Mouse (Mus musculus) heart, embryonic 13.5 days (tissue): Measurements from ENCODE around the gene Dact3. TPM values are rescaled to one million over a fixed set of nuclear protein-coding genes. Genes with fewer than 3 reads are reported as not detected.

Experiments used
- ATAC-seq: fragments of 200-750 bp; cut with Nextera tagmentation; 2 replicates; pipeline ENCODE4 v1.8.0; 2017; ENCODE audit warnings: moderate TSS enrichment; ENCODE audit not compliant: insufficient number of reproducible peaks, low FRiP score, low TSS enrichment; ENCODE audit errors: extremely low read depth
- H3K27ac ChIP-seq: fragments of 300-500 bp; sonication (generic); replicated peaks from 2 replicates; pipeline ENCODE4 v1.5.1; 2015; ENCODE audit warnings: moderate library complexity, mild to moderate bottlenecking, inconsistent platforms
- H3K27me3 ChIP-seq: fragments of 300-500 bp; sonication (generic); replicated peaks from 2 replicates; pipeline ENCODE4 v1.6.1; 2015; ENCODE audit warnings: mild to moderate bottlenecking, inconsistent platforms
- H3K36me3 ChIP-seq: fragments of 300-500 bp; sonication (generic); 2 replicates; pipeline ENCODE4 v1.6.1; 2015; ENCODE audit warnings: mild to moderate bottlenecking, inconsistent platforms
- H3K4me1 ChIP-seq: fragments of 300-500 bp; sonication (generic); 2 replicates; pipeline ENCODE4 v1.6.1; 2015; ENCODE audit warnings: inconsistent platforms
- H3K4me2 ChIP-seq: fragments of 300-500 bp; sonication (generic); 2 replicates; pipeline ENCODE4 v1.6.1; 2015; ENCODE audit warnings: inconsistent platforms, mild to moderate bottlenecking, moderate library complexity
- H3K4me3 ChIP-seq: fragments of 300-500 bp; sonication (generic); 2 replicates; pipeline ENCODE4 v1.5.1; 2015; ENCODE audit warnings: moderate library complexity, mild to moderate bottlenecking, inconsistent platforms
- H3K9ac ChIP-seq: fragments of 300-500 bp; sonication (generic); 2 replicates; pipeline ENCODE4 v1.6.1; 2015; ENCODE audit warnings: inconsistent platforms, mild to moderate bottlenecking, moderate library complexity
- H3K9me3 ChIP-seq: fragments of 300-500 bp; sonication (generic); 2 replicates; pipeline ENCODE4 v1.6.1; 2016; ENCODE audit warnings: inconsistent platforms
- WGBS: fragments of 180-500 bp; shearing (Covaris S2); methylation state at CpG from one replicate; pipeline ENCODE4 v1.1.7; 2015; ENCODE audit warnings: mixed read lengths; 5-methylcytosine and 5-hydroxymethylcytosine counted together
- polyA plus RNA-seq: library from polyadenylated mRNA; unstranded; fragments of >200 nt; fragmentation: Nextera tagmentation; extraction: Ambion mirVana; gene quantifications from 2 replicates; pipeline ENCODE4 v1.2.1, GENCODE M21; 2015

Dact3 gene
- polyA plus RNA-seq, result 4.6 and 4.7 TPM in 2 replicates

GRCm38 (mm10) chr7:16875310-16875325, at the start of gene Dact3:
TSS of gene Dact3 (plus strand) at chr7:16875317.
- Histone ChIP-seq H3K36me3 (peaks cover 42% of the 10 kb centered on the region), H3K4me2 (peak within 1 kb of the TSS; percentile 87), H3K4me3 (peak within 1 kb of the TSS; percentile 88), H3K4me1 (peaks cover 45% of the 10 kb centered on the region), H3K27me3 (no peaks in the 10 kb centered on the region), H3K27ac (peak within 1 kb of the TSS; percentile 98), H3K9me3 (no peaks in the 10 kb centered on the region), H3K9ac (peak within 1 kb of the TSS; percentile 97)
- ATAC-seq, result no peak
- 0% methylated on average over 1 of the region's 1 CpGs for WGBS

GRCm38 (mm10) chr7:16825785-16826184, 49.3 kb upstream of the Dact3 start:
- H3K4me1 ChIP-seq, result peaks cover 55% of the 10 kb centered on the region
- WGBS, result 82% methylated on average over 10 of the region's 10 CpGs
- ATAC-seq, result no peak
- H3K4me2 ChIP-seq, result no peak overlapping the region
- H3K36me3 ChIP-seq, result peaks cover 82% of the 10 kb centered on the region
- no peaks in the 10 kb centered on the region for H3K9me3 ChIP-seq
- H3K27ac ChIP-seq, result no peak overlapping the region
- no peak overlapping the region for H3K4me3 ChIP-seq
- no peak overlapping the region for H3K9ac ChIP-seq
- H3K27me3 ChIP-seq, result no peaks in the 10 kb centered on the region

GRCm38 (mm10) chr7:16826571-16826970, 48.5 kb upstream of the Dact3 start:
- H3K4me3 ChIP-seq, result no peak overlapping the region
- no peak for ATAC-seq
- peak overlapping the region; percentile 61; the same call in 1 of the 2 replicates for H3K9ac ChIP-seq
- no peak overlapping the region for H3K27ac ChIP-seq
- H3K36me3 ChIP-seq, result peaks cover 90% of the 10 kb centered on the region
- no peaks in the 10 kb centered on the region for H3K9me3 ChIP-seq
- no peak overlapping the region for H3K4me2 ChIP-seq
- H3K4me1 ChIP-seq, result peaks cover 47% of the 10 kb centered on the region
- WGBS, result 48% methylated on average over 5 of the region's 5 CpGs
- H3K27me3 ChIP-seq, result no peaks in the 10 kb centered on the region

- no peak overlapping the region for H3K4me2 ChIP-seq
- peaks cover 40% of the 10 kb centered on the region for H3K4me1 ChIP-seq
- no peak overlapping the region for H3K27ac ChIP-seq
- peaks cover 97% of the 10 kb centered on the region for H3K36me3 ChIP-seq
- 75% methylated on average over 4 of the region's 4 CpGs for WGBS
- 0 out of 2 replicates have a peak overlapping the region, but pooled peaks have one; percentile 37 for H3K9ac ChIP-seq
- H3K4me3 ChIP-seq, result no peak overlapping the region
- ATAC-seq, result no peak
- no peaks in the 10 kb centered on the region for H3K27me3 ChIP-seq
- H3K9me3 ChIP-seq, result no peaks in the 10 kb centered on the region
Observed at GRCm38 (mm10) chr7:16827274-16827673, 47.8 kb upstream of the Dact3 start.

GRCm38 (mm10) chr7:16830449-16830848, 44.7 kb upstream of the Dact3 start:
- no peak overlapping the region for H3K9ac ChIP-seq
- no peaks in the 10 kb centered on the region for H3K9me3 ChIP-seq
- peaks cover 100% of the 10 kb centered on the region for H3K36me3 ChIP-seq
- no peak overlapping the region for H3K27ac ChIP-seq
- ATAC-seq, result no peak
- H3K4me1 ChIP-seq, result peaks cover 17% of the 10 kb centered on the region
- no peaks in the 10 kb centered on the region for H3K27me3 ChIP-seq
- H3K4me3 ChIP-seq, result no peak overlapping the region
- WGBS, result 80% methylated on average over 9 of the region's 9 CpGs
- H3K4me2 ChIP-seq, result no peak overlapping the region

GRCm38 (mm10) chr7:16837916-16838803, 37.0 kb upstream of the Dact3 start:
- H3K36me3 ChIP-seq, result peaks cover 82% of the 10 kb centered on the region
- H3K4me1 ChIP-seq, result peaks cover 14% of the 10 kb centered on the region
- no peaks in the 10 kb centered on the region for H3K9me3 ChIP-seq
- ATAC-seq, result no peak
- no peak overlapping the region for H3K4me3 ChIP-seq
- H3K4me2 ChIP-seq, result no peak overlapping the region
- H3K9ac ChIP-seq, result no peak overlapping the region
- no peak overlapping the region for H3K27ac ChIP-seq
- no peaks in the 10 kb centered on the region for H3K27me3 ChIP-seq
- WGBS, result 91% methylated on average over 18 of the region's 18 CpGs

GRCm38 (mm10) chr7:16838804-16839426, 36.2 kb upstream of the Dact3 start:
- Histone ChIP-seq H3K27ac (no peak overlapping the region), H3K9me3 (no peaks in the 10 kb centered on the region), H3K4me2 (no peak overlapping the region), H3K27me3 (no peaks in the 10 kb centered on the region), H3K9ac (no peak overlapping the region), H3K4me1 (peaks cover 21% of the 10 kb centered on the region), H3K36me3 (peaks cover 75% of the 10 kb centered on the region), H3K4me3 (no peak overlapping the region)
- ATAC-seq, result no peak
- WGBS, result 80% methylated on average over 6 of the region's 6 CpGs

- Histone ChIP-seq H3K9me3 (no peaks in the 10 kb centered on the region), H3K4me3 (no peak overlapping the region), H3K36me3 (peaks cover 68% of the 10 kb centered on the region), H3K27ac (no peak overlapping the region), H3K9ac (no peak overlapping the region), H3K4me2 (no peak overlapping the region), H3K4me1 (peaks cover 28% of the 10 kb centered on the region), H3K27me3 (no peaks in the 10 kb centered on the region)
- WGBS, result 88% methylated on average over 12 of the region's 12 CpGs
- ATAC-seq, result no peak
Observed at GRCm38 (mm10) chr7:16839427-16840108, 35.5 kb upstream of the Dact3 start.

- Histone ChIP-seq H3K27ac (no peak overlapping the region), H3K27me3 (no peaks in the 10 kb centered on the region), H3K4me1 (peaks cover 33% of the 10 kb centered on the region), H3K4me3 (no peak overlapping the region), H3K36me3 (peaks cover 63% of the 10 kb centered on the region), H3K4me2 (no peak overlapping the region), H3K9ac (no peak overlapping the region), H3K9me3 (no peaks in the 10 kb centered on the region)
- ATAC-seq, result no peak
- WGBS, result 82% methylated on average over 2 of the region's 2 CpGs
Observed at GRCm38 (mm10) chr7:16840109-16840491, 35.0 kb upstream of the Dact3 start.

GRCm38 (mm10) chr7:16841078-16841477, 34.0 kb upstream of the Dact3 start:
- Histone ChIP-seq H3K9ac (peak overlapping the region; percentile 94; the same call in 1 of the 2 replicates), H3K27me3 (no peaks in the 10 kb centered on the region), H3K4me3 (no peak overlapping the region), H3K27ac (peak overlapping the region; percentile 88), H3K36me3 (peaks cover 59% of the 10 kb centered on the region), H3K4me1 (peaks cover 43% of the 10 kb centered on the region), H3K4me2 (no peak overlapping the region), H3K9me3 (no peaks in the 10 kb centered on the region)
- 68% methylated on average over 4 of the region's 4 CpGs for WGBS
- ATAC-seq, result no peak

- Histone ChIP-seq H3K4me2 (peak overlapping the region; percentile 99), H3K36me3 (peaks cover 61% of the 10 kb centered on the region), H3K9me3 (no peaks in the 10 kb centered on the region), H3K27me3 (no peaks in the 10 kb centered on the region), H3K27ac (peak overlapping the region; percentile 88), H3K4me3 (peak overlapping the region; percentile 76), H3K4me1 (peaks cover 43% of the 10 kb centered on the region), H3K9ac (peak overlapping the region; percentile 94)
- ATAC-seq, result no peak
- 36% methylated on average over 11 of the region's 11 CpGs for WGBS
Observed at GRCm38 (mm10) chr7:16841561-16842560, 33.3 kb upstream of the Dact3 start.
